Mouse (Mus musculus): Measurements from ENCODE around the gene Gm11168. TPM values are rescaled to one million over a fixed set of nuclear protein-coding genes. Genes with fewer than 3 reads are reported as not detected.
"Not testable (repeated sequence)": the region's sequence is repeated elsewhere in the genome, so short reads cannot be mapped to it uniquely, and the experiment has no call there.

Gene Gm11168
- not detected for total RNA-seq (2022)

DNA sequence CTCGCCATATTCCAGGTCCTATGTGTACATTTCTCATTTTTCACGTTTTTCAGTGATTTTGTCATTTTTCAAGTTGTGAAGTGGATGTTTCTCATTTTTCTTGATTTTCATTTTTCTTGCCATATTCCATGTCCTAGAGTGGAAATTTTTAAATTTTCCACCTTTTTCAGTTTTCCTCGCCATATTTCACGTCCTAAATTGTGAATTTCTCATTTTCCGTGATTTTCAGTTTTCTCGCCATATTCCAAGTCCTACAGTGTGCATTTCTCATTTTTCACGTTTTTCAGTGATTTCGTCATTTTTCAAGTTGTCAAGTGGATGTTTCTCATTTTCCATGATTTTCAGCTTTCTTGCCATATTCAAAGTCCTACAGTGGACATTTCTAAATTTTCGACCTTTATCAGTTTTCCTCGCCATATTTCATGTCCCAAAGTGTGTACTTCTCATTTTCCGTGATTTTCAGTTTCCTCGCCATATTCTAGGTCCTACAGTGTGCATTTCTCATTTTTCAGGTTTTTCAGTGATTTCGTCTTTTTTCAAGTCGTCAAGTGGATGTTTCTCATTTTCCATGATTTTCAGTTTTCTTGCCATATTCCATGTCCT lies at the start of gene Gm11168:
TSS of gene Gm11168 (plus strand) at position 553 of the 603 bp plus-strand sequence.
- DNase-seq (ENCODE audit: low spot score in 2 of 2) = not testable (repeated sequence)

DNA sequence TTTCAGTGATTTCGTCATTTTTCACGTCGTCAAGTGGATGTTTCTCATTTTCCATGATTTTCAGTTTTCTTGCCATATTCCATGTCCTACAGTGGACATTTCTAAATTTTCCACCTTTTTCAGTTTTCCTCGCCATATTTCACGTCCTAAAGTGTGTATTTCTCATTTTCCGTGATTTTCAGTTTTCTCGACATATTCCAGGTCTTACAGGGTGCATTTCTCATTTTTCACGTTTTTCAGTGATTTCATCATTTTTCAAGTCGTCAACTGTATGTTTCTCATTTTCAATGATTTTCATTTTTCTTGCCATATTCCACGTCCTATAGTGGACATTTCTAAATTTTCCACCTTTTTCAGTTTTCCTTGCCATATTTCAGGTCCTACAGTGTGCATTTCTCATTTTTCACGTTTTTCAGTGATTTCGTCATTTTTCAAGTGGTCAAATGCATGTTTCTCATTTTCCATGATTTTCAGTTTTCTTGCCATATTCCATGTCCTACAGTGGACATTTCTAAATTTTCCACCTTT lies 2.6 kb upstream of the Gm11168 start, which contains the start of gene Gm10722:
TSS of gene Gm10722 (plus strand) at position 478 of the 528 bp plus-strand sequence.
- DNase-seq (ENCODE audit: low spot score in 2 of 2) = peak; percentile 2 to 7

DNA sequence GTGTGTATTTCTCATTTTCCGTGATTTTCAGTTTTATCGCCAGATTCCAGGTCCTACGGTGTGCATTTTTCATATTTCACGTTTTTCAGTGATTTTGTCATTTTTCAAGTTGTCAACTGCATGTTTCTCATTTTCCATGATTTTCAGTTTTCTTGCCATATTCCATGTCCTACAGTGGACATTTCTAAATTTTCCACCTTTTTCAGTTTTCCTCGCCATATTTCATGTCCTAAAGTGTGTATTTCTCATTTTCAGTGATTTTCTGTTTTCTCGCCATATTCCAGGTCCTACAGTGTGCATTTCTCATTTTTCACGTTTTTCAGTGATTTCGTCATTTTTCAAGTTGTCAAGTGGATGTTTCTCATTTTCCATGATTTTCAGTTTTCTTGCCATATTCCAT lies 2.1 kb upstream of the Gm11168 start:
- DNase-seq (ENCODE audit: low spot score in 2 of 2) = peak; percentile 7 to 14

DNA sequence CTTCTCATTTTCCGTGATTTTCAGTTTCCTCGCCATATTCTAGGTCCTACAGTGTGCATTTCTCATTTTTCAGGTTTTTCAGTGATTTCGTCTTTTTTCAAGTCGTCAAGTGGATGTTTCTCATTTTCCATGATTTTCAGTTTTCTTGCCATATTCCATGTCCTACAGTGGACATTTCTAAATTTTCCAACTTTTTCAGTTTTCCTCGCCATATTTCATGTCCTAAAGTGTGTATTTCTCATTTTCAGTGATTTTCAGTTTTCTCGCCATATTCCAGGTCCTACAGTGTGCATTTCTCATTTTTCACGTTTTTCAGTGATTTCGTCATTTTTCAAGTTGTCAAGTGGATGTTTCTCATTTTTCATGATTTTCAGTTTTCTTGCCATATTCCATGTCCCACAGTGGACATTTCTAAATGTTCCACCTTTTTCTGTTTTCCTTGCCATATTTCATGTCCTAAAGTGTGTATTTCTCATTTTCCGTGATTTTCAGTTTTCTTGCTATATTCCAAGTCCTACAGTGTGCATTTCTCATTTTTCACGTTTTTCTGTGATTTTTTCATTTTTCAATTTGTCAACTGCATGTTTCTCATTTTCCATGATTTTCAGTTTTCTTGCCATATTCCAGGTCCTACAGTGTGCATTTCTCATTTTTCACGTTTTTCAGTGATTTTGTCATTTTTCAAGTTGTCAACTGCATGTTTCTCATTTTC lies 1.0 kb upstream of the Gm11168 start:
- DNase-seq (ENCODE audit: low spot score in 2 of 2) = peak; percentile 97 to 99

DNA sequence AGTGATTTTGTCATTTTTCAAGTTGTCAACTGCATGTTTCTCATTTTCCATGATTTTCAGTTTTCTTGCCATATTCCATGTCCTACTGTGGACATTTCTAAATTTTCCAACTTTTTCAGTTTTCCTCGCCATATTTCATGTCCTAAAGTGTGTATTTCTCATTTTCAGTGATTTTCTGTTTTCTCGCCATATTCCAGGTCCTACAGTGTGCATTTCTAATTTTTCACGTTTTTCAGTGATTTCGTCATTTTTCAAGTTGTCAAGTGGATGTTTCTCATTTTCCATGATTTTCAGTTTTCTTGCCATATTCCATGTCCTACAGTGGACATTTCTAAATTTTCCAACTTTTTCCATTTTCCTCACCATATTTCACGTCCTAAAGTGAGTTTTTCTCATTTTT lies 3.0 kb downstream of the Gm11168 start:
- not testable (repeated sequence) for DNase-seq (ENCODE audit: low spot score in 2 of 2)

DNA sequence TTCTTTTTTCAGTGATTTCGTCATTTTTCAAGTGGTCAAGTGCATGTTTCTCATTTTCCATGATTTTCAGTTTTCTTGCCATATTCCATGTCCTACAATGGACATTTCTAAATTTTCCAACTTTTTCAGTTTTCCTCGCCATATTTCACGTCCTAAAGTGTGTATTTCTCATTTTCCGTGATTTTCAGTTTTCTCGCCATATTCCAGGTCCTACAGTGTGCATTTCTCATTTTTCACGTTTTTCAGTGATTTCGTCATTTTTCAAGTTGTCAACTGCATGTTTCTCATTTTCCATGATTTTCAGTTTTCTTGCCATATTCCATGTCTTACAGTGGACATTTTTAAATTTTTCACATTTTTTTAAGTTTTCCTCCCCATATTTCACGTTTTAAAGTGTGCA lies 3.5 kb downstream of the Gm11168 start:
- peak; percentile 98 to 99 for DNase-seq (ENCODE audit: low spot score in 2 of 2)

DNA sequence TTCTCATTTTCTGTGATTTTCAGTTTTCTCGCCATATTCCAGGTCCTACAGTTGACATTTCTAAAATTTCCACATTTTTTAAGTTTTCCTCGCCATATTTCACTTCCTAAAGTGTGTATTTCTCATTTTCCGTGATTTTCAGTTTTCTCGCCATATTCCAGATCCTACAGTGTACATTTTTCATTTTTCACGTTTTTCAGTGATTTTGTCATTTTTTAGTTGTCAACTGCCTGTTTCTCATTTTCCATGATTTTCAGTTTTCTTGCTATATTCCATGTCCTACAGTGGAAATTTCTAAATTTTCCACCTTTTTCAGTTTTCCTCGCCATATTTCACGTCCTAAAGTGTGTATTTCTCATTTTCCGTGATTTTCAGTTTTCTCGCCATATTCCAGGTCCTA lies 4.1 kb downstream of the Gm11168 start:
- not testable (repeated sequence) for DNase-seq (ENCODE audit: low spot score in 2 of 2)

DNA sequence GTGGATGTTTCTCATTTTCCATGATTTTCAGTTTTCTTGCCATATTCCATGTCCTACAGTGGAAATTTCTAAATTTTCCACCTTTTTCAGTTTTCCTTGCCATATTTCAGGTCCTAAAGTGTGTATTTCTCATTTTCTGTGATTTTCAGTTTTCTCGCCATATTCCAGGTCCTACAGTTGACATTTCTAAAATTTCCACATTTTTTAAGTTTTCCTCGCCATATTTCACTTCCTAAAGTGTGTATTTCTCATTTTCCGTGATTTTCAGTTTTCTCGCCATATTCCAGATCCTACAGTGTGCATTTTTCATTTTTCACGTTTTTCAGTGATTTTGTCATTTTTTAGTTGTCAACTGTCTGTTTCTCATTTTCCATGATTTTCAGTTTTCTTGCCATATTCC lies 6.2 kb downstream of the Gm11168 start:
- DNase-seq (ENCODE audit: low spot score in 2 of 2) = not testable (repeated sequence)

DNA sequence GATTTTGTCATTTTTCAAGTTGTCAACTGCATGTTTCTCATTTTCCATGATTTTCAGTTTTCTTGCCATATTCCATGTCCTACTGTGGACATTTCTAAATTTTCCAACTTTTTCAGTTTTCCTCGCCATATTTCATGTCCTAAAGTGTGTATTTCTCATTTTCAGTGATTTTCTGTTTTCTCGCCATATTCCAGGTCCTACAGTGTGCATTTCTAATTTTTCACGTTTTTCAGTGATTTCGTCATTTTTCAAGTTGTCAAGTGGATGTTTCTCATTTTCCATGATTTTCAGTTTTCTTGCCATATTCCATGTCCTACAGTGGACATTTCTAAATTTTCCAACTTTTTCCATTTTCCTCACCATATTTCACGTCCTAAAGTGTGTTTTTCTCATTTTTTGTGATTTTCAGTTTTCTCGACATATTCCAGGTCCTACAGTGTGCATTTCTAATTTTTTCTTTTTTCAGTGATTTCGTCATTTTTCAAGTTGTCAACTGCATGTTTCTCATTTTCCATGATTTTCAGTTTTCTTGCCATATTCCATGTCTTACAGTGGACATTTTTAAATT lies 9.0 kb downstream of the Gm11168 start:
- not testable (repeated sequence) for DNase-seq (ENCODE audit: low spot score in 2 of 2)

DNA sequence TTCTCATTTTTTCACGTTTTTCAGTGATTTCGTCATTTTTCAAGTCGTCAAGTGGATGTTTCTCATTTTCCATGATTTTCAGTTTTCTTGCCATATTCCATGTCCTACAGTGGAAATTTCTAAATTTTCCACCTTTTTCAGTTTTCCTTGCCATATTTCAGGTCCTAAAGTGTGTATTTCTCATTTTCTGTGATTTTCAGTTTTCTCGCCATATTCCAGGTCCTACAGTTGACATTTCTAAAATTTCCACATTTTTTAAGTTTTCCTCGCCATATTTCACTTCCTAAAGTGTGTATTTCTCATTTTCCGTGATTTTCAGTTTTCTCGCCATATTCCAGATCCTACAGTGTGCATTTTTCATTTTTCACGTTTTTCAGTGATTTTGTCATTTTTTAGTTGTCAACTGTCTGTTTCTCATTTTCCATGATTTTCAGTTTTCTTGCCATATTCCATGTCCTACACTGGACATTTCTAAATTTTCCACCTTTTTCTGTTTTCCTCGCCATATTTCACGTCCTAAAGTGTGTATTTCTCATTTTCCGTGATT lies 9.7 kb downstream of the Gm11168 start, which contains the start of gene Gm10721:
TSS of gene Gm10721 (plus strand) at position 408 of the 547 bp plus-strand sequence.
- not testable (repeated sequence) for DNase-seq (ENCODE audit: low spot score in 2 of 2)

DNA sequence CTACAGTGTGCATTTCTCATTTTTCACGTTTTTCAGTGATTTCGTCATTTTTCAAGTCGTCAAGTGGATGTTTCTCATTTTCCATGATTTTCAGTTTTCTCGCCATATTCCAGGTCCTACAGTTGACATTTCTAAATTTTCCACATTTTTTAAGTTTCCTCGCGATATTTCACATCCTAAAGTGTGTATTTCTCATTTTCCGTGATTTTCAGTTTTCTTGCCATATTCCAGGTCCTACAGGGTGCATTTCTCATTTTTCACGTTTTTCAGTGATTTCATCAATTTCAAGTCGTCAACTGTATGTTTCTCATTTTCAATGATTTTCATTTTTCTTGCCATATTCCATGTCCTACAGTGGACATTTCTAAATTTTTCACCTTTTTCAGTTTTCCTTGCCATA lies 12.2 kb downstream of the Gm11168 start, which contains the start of gene Gm10720:
TSS of gene Gm10720 (plus strand) at position 301 of the 400 bp plus-strand sequence.
- not testable (repeated sequence) for DNase-seq (ENCODE audit: low spot score in 2 of 2)

DNA sequence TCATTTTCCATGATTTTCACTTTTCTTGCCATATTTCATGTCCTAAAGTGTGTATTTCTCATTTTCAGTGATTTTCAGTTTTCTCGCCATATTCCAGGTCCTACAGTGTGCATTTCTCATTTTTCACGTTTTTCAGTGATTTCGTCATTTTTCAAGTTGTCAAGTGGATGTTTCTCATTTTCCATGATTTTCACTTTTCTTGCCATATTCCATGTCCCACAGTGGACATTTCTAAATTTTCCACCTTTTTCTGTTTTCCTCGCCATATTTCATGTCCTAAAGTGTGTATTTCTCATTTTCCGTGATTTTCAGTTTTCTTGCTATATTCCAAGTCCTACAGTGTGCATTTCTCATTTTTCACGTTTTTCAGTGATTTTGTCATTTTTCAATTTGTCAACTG lies 12.8 kb downstream of the Gm11168 start:
- DNase-seq (ENCODE audit: low spot score in 2 of 2) = not testable (repeated sequence)

DNA sequence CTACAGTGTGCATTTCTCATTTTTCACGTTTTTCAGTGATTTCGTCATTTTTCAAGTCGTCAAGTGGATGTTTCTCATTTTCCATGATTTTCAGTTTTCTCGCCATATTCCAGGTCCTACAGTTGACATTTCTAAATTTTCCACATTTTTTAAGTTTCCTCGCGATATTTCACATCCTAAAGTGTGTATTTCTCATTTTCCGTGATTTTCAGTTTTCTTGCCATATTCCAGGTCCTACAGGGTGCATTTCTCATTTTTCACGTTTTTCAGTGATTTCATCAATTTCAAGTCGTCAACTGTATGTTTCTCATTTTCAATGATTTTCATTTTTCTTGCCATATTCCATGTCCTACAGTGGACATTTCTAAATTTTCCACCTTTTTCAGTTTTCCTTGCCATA lies 14.0 kb downstream of the Gm11168 start, which contains the start of gene Gm10719:
TSS of gene Gm10719 (plus strand) at position 301 of the 400 bp plus-strand sequence.
- DNase-seq (ENCODE audit: low spot score in 2 of 2) = not testable (repeated sequence)

DNA sequence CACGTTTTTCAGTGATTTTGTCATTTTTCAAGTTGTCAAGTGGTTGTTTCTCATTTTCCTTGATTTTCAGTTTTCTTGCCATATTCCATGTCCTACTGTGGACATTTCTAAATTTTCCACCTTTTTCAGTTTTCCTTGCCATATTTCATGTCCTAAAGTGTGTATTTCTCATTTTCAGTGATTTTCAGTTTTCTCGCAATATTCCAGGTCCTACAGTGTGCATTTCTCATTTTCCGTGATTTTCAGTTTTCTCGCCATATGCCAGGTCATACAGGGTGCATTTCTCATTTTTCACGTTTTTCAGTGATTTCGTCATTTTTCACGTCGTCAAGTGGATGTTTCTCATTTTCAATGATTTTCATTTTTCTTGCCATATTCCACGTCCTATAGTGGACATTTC lies 15.8 kb downstream of the Gm11168 start:
- DNase-seq (ENCODE audit: low spot score in 2 of 2) = peak in 1 of 2 experiments; percentile 98

DNA sequence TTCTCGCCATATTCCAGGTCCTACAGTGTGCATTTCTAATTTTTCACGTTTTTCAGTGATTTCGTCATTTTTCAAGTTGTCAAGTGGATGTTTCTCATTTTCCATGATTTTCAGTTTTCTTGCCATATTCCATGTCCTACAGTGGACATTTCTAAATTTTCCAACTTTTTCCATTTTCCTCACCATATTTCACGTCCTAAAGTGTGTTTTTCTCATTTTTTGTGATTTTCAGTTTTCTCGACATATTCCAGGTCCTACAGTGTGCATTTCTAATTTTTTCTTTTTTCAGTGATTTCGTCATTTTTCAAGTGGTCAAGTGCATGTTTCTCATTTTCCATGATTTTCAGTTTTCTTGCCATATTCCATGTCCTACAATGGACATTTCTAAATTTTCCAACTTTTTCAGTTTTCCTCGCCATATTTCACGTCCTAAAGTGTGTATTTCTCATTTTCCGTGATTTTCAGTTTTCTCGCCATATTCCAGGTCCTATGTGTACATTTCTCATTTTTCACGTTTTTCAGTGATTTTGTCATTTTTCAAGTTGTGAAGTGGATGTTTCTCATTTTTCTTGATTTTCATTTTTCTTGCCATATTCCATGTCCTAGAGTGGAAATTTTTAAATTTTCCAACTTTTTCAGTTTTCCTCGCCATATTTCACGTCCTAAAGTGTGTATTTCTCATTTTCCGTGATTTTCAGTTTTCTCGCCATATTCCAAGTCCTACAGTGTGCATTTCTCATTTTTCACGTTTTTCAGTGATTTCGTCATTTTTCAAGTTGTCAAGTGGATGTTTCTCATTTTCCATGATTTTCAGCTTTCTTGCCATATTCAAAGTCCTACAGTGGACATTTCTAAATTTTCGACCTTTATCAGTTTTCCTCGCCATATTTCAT lies 16.9 kb downstream of the Gm11168 start:
- peak; percentile 35 to 62 for DNase-seq (ENCODE audit: low spot score in 2 of 2)

DNA sequence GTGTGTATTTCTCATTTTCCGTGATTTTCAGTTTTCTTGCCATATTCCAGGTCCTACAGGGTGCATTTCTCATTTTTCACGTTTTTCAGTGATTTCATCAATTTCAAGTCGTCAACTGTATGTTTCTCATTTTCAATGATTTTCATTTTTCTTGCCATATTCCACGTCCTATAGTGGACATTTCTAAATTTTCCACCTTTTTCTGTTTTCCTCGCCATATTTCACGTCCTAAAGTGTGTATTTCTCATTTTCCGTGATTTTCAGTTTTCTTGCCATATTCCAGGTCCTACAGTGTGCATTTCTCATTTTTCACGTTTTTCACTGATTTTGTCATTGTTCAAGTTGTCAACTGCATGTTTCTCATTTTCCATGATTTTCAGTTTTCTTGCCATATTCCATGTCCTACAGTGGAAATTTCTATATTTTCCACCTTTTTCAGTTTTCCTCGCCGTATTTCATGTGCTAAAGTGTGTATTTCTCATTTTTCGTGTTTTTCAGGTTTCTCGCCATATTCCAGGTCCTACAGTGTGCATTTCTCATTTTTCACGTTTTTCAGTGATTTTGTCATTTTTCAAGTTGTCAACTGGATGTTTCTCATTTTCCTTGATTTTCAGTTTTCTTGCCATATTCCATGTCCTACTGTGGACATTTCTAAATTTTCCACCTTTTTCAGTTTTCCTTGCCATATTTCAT lies 19.3 kb downstream of the Gm11168 start:
- DNase-seq (ENCODE audit: low spot score in 2 of 2) = peak; percentile 67 to 80

DNA sequence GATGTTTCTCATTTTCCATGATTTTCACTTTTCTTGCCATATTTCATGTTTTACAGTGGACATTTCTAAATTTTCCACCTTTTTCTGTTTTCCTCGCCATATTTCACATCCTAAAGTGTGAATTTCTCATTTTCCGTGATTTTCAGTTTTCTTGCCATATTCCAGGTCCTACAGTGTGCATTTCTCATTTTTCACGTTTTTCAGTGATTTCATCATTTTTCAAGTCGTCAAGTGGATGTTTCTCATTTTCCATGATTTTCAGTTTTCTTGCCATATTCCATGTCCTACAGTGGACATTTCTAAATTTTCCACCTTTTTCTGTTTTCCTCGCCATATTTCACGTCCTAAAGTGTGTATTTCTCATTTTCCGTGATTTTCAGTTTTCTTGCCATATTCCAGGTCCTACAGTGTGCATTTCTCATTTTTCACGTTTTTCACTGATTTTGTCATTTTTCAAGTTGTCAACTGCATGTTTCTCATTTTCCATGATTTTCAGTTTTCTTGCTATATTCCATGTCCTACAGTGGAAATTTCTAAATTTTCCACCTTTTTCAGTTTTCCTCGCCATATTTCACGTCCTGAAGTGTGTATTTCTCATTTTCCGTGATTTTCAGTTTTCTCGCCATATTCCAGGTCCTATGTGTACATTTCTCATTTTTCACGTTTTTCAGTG lies 20.3 kb downstream of the Gm11168 start, which contains the start of gene Gm10718:
TSS of gene Gm10718 (plus strand) at position 236 of the 673 bp plus-strand sequence.
- peak; percentile 20 to 37 for DNase-seq (ENCODE audit: low spot score in 2 of 2)

DNA sequence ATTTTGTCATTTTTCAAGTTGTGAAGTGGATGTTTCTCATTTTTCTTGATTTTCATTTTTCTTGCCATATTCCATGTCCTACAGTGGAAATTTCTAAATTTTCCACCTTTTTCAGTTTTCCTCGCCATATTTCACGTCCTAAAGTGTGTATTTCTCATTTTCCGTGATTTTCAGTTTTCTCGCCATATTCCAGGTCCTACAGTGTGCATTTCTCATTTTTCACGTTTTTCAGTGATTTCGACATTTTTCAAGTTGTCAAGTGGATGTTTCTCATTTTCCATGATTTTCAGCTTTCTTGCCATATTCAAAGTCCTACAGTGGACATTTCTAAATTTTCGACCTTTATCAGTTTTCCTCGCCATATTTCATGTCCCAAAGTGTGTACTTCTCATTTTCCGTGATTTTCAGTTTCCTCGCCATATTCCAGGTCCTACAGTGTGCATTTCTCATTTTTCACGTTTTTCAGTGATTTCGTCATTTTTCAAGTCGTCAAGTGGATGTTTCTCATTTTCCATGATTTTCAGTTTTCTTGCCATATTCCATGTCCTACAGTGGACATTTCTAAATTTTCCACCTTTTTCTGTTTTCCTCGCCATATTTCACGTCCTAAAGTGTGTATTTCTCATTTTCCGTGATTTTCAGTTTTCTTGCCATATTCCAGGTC lies 21.0 kb downstream of the Gm11168 start:
- DNase-seq (ENCODE audit: low spot score in 2 of 2) = peak; percentile 99 to 100

Measured in layer of hippocampus, adult 8-10 months (tissue).